Mouse (Mus musculus) cerebellum, adult (tissue): Measurements from ENCODE around the gene Vps25.

Source experiments
- ATAC-seq: cut with Nextera tagmentation; 2 replicates; pipeline ENCODE4 v1.9.2; 2017; ENCODE audit warnings: mild to moderate bottlenecking, moderate library complexity, mixed read lengths; ENCODE audit not compliant: insufficient number of reproducible peaks, low FRiP score, low TSS enrichment

Vps25 gene

DNA sequence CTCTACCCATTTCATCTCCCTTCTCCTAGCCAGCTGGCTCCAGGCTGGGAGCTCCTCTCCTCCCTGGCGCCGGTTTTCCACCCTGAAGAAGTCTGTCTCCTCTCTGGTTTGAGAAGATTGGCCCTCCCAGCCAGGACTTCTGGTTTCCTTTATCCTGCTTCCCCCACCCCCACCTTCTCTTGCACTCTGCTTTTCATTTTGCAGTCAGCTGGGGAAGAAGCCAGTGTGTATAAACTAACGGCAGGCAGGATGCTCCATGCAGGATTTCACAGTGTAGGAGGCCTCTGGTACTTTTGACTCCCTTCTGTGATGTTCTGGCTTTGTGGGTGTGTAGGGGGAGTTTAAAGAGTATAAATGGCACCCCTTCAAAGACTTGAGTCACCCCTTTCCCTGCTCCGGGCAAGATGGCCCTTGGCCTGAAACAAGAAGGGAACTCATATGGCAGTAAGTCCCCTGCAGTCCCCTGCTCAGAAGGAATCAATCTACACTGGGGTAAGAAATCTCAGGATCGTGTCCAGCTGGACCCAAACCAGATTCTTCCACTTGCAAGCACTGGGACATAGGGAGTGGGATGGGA, 15.3 kb upstream of the Vps25 start:
- no peak for ATAC-seq

DNA sequence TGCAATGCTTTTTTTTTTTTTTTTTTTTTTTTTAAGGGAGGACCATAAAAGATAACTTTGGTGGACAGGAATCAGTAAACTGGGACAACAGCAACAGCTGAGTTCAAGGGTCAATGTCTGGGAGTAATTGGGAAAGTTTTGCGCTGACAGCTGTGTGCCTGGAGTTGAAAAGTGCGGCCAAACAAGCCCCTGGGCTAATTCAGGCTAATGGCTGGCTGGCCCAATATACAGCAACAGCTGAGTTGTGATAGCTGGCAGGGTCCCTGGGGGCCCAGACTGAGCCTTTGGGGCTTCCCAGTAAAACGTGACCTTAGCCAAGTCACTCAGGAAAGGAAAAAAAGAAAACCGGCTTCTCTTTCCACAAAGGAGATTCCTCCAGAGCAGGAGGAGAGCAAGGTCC, 8.4 kb upstream of the Vps25 start:
- ATAC-seq = no peak

DNA sequence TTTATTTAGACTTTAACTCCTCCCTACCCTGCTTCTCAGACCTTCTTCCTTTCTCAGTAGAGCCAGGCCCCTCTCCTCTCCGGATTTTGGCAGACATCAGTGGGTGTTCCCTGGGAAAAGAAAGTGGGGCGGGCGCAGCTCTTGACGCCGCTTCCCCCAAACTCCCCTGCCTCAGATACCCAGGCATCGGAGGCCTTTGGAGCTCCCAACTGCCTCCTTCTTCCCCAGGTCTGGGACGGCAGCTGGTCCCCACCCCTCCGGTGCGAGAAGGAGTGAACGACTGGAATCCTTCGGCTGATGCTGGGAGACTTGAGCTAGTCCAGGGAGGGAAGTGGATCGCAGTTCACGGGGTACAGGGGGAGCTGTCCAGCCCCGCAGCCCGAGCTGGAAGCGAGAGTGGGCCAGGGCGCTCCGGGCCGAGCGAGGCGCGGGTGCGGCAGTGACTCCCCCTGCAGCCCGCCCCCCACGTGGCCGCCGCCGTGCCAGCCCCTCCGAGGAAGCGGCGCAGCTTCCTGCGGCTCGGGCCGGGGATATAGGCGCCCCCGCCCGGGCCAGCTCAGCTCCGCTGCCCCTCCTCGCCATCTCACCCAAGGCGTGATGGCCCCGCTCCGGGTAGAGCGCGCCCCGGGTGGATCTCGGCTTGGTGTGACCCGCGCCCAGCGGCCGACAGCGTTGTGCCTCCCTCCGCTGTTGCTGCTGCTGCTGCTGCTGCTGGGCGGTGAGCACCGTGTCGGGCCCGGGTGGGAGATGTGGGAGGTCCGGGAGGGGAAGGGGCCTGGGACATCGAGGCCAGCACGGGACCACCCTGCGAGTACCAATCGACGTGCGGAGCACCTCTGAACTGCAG, 7.4 kb upstream of the Vps25 start, which contains the start of gene Ramp2:
Gene Ramp2, plus strand, starts transcription at position 174 of the 847 bp plus-strand sequence.
- no peak for ATAC-seq

DNA sequence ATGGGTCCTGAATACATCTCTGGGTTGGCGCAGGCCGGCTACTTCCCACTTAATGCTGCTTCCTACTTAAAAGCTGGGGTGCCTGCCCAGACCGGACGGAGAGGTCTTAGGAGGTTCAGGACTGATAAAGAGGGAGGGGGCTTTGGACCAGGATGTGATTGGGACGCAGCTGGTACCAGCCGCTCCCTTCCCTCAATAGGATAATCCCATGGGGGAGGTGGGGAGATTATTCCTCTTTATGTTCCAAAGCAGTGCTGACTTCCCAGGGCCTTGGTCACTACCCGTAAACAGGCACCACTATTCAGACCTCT, 6.8 kb upstream of the Vps25 start:
- ATAC-seq = no peak

DNA sequence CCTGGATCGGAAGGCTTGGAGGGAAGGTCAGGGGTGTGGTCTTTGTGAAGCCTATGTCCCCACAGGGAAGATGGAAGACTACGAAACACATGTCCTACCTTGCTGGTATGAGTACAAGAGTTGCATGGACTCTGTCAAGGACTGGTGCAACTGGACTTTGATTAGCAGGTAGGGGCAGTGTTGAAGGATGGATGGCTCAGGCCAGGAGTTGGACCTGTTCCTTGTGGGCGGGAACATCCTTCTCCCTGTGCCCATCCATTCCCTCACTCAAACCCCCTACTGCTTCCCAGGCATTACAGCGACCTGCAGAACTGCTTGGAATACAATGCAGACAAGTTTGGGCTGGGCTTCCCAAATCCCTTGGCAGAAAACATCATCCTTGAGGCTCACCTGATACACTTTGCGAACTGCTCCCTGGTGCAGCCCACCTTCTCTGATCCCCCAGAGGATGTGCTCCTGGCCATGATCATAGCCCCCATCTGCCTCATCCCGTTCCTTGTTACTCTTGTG, 5.9 kb upstream of the Vps25 start:
- no peak for ATAC-seq

DNA sequence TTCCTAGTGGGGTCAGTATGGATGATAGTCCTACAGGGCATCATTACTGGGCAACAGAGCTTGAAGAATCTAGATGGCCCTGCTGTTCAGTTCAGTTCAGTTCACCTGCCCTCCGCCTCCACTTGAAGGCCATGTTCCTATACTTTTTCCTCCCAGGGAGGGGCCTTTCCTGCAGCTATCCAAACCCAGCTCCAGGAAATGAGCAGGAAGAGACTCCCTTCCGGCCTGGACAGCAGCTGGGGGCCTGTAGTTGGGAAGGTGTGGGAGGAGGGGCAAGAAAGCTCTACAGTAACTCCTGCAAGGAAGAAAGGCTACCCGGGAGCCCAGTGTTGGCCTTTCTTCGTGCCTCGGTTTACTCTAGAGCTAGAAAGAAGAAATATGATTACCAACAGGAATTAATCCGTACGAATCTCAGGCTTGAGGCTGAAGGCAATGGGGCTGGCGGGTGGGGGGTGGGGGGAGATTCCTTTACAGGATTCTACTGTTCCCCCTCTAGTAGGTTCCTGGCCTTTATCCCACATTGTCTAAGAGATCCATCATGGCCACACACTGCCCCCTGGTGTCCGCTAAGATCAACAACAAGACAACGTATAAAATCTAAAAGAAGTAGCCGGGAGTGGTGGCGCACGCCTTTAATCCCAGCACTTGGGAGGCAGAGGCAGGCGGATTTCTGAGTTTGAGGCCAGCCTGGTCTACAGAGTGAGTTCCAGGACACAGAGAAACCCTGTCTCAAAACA, 5.1 kb upstream of the Vps25 start:
- ATAC-seq = no peak

DNA sequence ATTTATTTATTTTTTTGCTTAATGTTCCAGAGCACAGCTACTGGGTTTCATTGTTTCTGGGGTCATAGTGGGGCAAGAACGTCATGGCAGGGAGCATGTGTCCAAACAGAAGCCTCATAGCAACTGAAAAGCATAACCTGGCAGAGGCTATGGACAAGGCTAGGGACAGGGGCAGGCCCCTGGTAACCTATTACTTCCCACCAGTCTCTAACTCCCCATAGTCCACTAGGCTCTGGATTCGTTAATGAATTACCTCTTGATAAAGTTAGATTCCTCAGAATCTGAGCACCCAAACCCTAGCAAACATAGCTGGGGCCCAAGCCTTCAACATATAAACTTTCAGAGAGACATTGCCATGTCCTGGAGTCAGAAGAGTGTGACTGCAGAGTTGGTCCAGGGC, 2.5 kb upstream of the Vps25 start:
- ATAC-seq = no peak

DNA sequence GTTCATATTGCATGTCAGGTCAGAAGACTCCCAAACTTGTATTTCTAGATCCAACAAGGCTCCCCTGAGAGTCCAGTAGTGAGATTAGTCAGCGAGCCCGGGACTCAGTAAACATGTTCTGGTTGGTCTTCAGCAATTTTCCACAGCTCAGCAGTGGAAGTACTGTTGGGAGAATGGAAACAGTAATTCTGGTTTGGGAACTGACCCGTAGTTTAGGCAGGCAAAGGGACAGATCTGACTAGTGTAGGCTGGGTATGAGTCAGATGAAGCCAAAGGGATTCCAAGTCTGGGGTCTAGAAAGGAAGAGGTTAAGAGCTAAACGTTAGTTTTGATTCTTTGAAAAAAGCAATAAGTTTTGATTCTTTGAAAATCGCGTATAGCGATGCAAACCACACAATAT, 566 bp upstream of the Vps25 start:
- ATAC-seq = no peak

DNA sequence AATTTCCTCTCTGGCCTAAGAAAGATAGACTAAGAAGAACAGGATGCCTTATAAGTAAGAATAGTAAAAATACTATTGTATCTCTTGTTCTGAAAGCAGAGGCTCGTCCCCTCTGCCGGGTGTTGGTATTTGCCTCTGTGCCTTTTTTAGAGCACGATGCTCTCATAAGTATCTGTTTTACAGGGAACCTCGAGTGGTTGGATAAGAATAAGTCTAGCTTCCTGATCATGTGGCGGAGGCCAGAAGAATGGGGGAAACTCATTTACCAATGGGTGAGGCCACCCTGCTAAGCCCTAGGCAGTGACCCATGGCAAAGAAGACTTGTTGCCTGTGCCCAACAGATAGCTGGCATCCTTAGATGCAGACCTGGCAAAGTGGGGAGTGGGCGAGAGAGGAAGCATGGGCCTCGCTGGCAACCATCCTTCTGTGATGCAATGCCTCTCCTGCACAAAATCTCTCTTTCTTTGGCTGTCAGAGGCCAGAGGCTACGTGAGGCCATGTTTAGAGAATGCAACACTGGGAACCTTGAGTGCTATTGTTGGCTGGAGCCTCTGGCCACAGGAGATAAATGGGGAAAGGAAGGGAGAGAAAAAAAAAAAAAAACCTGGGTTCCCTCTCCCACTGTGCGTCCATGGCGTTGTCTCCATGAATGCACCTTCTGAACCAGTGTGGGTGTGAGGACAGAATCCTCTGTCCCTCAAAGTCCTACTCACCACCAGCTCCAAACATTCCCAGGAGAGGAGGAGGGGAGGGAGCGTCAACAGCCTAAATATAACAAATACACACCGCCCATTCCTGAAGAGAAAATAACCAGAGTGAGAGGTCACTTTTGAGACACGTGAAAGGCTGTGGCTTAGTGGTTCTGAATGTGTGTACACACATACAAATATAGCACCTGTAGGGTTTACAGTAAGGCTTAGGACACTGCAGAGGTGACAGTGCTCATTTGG, 2.6 kb downstream of the Vps25 start:
- no peak for ATAC-seq

DNA sequence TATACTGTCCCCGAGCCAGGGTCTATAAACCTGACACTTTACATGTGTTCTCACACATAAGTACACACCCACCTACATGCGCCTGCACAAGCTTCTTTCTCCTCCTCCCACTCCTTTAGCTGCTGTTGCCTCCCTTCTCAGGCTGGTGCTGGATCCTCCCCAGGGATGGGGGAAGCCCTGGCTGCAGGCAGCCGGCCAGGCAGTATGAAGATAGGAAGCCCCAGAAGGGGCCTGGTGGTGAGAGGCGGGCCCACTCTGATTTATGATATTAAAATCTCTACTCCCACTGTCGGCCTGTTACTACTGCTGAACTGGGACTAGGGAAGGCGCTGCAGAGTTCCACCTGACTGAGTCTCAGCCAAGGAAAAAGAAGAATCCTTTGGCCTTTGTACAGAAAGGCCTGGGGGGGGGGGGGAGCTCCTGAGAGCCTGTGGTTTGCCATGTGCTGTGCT, 5.8 kb downstream of the Vps25 start:
- no peak for ATAC-seq

DNA sequence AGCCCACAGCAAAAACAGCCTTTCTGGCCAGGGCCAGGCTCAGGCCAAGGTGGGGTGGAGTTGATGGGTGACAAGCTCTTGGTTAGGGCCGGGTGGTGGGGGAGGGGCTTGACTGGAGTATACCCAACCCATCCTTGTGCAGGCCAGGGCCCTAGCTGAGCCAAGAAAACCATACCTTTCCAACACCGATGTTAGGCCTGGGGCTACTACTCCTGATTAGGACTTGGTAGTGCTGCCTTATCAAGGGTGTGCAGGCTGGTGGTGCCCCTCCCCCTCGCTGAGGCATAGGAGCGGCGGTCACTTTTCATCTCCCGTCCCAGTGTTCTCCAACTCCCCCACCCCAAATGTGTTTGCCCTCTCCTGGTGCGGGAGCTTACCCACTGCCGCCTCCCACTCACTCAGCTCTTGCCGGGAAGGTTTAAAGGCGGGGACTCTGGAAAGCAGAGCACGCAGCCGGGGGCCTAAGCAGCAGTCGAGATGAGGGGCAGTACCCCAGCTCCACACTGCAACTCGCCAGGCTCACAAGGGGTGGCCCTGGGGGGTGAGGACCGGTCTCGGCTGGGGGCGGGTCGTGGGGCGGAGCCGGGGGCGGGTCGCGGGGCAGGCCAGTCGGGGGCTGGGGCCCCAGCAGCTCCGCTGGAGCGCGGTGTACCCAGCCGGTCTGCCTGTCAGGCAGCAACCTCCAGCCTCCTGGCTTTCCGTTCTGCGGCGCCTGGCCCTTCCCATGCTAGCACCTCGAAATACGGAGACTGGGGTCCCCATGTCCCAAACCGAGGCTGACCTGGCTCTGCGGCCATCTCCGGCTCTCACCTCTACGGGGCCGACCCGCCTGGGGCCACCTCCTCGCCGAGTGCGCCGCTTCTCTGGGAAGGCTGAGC, 6.7 kb downstream of the Vps25 start, which contains the start of gene Wnk4:
Gene Wnk4, plus strand, starts transcription at position 620 of the 878 bp plus-strand sequence.
- no peak for ATAC-seq

DNA sequence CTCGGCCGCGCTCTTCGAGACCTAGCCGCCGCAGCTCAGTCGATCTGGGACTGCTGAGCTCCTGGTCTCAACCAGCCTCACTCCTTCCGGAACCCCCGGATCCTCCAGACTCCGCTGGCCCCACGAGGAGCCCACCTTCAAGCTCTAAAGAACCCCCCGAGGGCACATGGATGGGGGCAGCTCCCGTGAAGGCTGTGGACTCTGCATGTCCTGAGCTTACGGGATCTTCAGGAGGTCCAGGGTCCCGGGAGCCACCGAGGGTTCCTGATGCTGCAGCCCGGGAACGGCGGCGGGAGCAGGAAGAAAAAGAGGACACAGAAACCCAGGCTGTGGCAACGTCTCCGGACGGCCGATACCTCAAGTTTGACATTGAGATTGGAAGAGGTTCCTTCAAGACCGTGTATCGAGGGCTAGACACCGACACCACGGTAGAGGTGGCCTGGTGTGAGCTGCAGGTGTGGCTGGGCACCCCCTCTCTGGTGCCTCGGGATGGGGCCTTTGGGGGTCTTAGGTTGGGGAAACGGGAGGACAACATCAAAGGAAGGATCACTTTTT, 7.4 kb downstream of the Vps25 start:
- no peak for ATAC-seq

DNA sequence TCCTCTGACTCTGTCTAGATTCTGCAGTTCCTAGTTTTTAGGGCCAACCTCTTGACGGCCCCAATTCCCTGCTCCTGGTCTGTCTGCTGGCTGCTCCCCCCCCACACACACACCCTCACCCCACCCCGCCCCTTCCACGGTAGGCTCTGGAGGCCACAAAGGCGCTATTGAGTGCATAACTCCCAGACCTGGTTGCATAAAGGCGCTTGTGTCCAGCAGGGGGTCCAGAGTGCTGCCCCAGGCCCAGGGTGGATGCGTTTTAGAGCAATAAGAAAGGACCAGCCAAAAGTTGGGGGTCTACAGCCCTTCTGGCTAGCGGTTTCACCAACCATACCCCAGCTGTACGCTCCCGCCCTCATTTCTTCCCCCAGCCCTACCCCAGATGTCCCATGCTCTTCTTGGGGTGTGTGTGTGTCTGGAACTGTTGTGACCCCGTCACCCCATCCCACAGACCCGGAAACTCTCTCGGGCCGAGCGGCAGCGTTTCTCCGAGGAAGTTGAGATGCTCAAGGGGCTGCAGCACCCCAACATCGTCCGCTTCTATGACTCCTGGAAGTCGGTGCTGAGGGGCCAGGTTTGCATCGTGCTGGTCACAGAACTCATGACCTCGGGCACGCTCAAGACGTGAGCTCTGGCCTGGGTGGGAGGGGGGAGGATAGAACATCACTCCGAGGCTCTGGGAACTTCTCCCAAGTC, 8.9 kb downstream of the Vps25 start:
- ATAC-seq = no peak

DNA sequence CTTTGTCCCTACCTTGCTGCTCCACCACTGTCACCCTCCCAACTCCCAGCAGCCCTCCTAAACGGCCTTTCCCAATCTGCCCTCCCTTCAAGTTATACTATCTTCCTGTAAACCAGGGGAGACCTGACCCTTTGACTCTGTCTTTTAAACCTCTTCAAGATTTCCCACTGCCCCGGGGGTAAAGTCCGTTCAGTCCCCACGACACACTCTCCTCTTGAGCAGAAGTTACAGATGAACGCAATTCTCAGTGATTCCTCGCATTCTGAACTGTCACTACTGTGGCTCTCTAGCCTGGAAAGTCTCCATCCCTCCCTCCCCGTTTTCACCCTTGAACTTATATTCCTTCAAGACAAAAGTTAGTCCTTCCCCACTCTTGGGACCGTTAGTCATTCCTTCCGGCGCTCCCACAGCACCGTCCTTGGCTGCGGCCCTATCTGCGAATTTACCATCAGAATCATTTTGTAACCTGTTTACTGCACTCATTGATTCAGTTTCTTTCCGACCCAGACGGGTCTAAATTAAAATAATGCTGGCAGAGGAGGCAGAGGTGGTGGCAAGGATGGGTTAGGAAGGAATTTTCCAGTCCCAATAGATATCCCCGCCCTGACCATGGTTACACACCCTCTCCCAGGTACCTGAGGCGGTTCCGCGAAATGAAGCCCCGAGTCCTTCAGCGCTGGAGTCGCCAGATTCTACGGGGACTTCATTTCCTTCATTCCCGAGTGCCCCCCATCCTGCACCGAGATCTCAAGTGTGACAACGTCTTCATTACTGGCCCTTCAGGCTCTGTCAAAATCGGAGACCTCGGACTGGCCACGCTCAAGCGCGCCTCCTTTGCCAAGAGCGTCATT, 9.9 kb downstream of the Vps25 start:
- ATAC-seq = no peak

DNA sequence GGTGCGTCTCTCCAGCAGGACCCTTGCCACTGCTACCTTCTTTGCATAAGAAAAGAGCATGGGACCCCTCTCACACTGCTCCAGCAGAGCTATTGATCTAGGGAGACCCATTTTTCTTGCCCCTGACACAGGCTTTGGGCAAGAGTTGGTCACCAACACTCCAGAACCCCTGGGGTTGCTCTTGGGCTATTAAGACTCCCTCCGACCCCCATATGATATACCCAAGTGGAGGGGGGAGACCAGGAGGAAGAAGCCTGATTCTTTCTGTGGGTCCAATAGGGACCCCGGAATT, 10.4 kb downstream of the Vps25 start:
- no peak for ATAC-seq

DNA sequence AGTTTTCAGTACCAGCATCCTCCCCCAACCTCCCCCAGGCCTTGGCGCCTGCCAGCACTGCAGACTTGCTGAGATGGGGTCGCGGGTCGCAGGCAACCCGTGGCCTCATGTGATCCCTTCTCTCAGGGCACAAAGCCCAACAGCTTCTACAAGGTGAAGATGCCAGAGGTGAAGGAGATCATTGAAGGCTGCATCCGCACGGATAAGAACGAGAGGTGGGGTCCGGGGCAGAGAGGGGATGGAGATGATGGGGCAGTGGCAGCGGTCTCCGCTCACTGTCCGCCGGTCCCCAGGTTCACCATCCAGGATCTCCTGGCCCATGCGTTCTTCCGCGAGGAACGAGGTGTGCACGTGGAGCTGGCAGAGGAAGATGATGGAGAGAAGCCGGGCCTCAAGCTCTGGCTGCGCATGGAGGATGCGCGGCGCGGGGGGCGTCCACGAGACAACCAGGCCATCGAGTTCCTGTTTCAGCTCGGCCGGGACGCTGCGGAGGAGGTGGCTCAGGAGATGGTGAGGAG, 11.5 kb downstream of the Vps25 start:
- no peak for ATAC-seq

DNA sequence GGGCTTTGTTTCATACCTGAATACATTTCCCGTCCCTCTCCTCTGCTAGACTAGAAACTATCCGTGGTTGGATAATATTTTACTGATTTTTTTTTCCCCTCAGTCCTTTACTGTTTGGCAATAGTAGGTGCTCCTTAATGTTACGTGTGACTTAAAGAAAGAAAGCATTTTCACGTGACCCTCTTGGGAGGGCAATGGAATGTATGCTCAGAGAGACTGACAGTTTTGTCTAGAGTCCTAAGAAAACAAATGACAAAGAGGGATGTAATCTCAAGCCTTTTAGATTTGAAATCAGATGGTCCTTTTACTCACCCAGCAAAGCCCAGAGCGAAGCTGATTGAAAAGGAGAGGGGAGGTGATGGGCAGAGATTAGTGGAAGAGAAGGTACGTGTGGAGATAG, 12.4 kb downstream of the Vps25 start:
- ATAC-seq = no peak
